Mouse (Mus musculus) hindbrain, embryonic 15.5 days (tissue): ENCODE results near the gene Cphx2. TPM values are rescaled to one million over a fixed set of nuclear protein-coding genes. Genes with fewer than 3 reads are reported as not detected.
"Not testable (repeated sequence)": the region's sequence is repeated elsewhere in the genome, so short reads cannot be mapped to it uniquely, and the experiment has no call there.

Experiments
- ATAC-seq: fragments of 200-750 bp; cut with Nextera tagmentation; 2 replicates; pipeline ENCODE4 v1.8.0; 2017; ENCODE audit warnings: low read depth, moderate number of reproducible peaks, moderate TSS enrichment; ENCODE audit not compliant: low FRiP score
- H3K27ac ChIP-seq: fragments of 300-500 bp; sonication (generic); replicated peaks from 2 replicates; pipeline ENCODE4 v1.5.1; 2015; ENCODE audit warnings: mild to moderate bottlenecking, inconsistent platforms
- H3K27me3 ChIP-seq: fragments of 300-500 bp; sonication (generic); 2 replicates; pipeline ENCODE4 v1.6.1; 2015; ENCODE audit warnings: control low read depth, inconsistent platforms
- H3K36me3 ChIP-seq: fragments of 300-500 bp; sonication (generic); 2 replicates; pipeline ENCODE4 v1.6.1; 2015; ENCODE audit warnings: control low read depth, inconsistent platforms
- H3K4me1 ChIP-seq: fragments of 300-500 bp; sonication (generic); replicated peaks from 2 replicates; pipeline ENCODE4 v1.6.1; 2015; ENCODE audit warnings: control low read depth, inconsistent platforms
- H3K4me2 ChIP-seq: fragments of 300-500 bp; sonication (generic); 2 replicates; pipeline ENCODE4 v1.6.1; 2015; ENCODE audit warnings: moderate library complexity, mild to moderate bottlenecking, inconsistent platforms
- H3K4me3 ChIP-seq: fragments of 300-500 bp; sonication (generic); 2 replicates; pipeline ENCODE4 v1.5.1; 2015; ENCODE audit warnings: mild to moderate bottlenecking, inconsistent platforms
- H3K9ac ChIP-seq: fragments of 300-500 bp; sonication (generic); 2 replicates; pipeline ENCODE4 v1.6.1; 2015; ENCODE audit warnings: inconsistent platforms
- H3K9me3 ChIP-seq: fragments of 300-500 bp; sonication (generic); 2 replicates; pipeline ENCODE4 v1.6.1; 2016; ENCODE audit warnings: control low read depth, inconsistent platforms
- whole genome bisulfite sequencing: fragments of 180-500 bp; shearing (Covaris S2); methylation state at CpG from one replicate; pipeline ENCODE4 v1.1.7; 2015; 5-methylcytosine and 5-hydroxymethylcytosine counted together
- polyA plus RNA-seq: library from polyadenylated mRNA; unstranded; fragments of >200 nt; fragmentation: Nextera tagmentation; extraction: Ambion mirVana; gene quantifications from 2 replicates; pipeline ENCODE4 v1.2.1, GENCODE M21; 2015

The Cphx2 gene
- polyA plus RNA-seq, 1 experiment from 2014 or later = not detected

GRCm38 (mm10) chr14:26097622-26098021 is 16.3 kb downstream of the Cphx2 start:
- no CpG with 5 or more reads among the region's 3 CpGs for WGBS
- not testable (repeated sequence) for H3K4me3 ChIP-seq, H3K9ac ChIP-seq, H3K36me3 ChIP-seq, H3K27ac ChIP-seq, H3K4me1 ChIP-seq, H3K27me3 ChIP-seq, ATAC-seq, H3K9me3 ChIP-seq, H3K4me2 ChIP-seq

GRCm38 (mm10) chr14:26118150-26118549 is 36.8 kb downstream of the Cphx2 start, which contains the start of gene Duxbl2:
Gene Duxbl2, plus strand, starts transcription at chr14:26118349.
- ATAC-seq, H3K27me3 ChIP-seq, H3K4me3 ChIP-seq, H3K9ac ChIP-seq, H3K4me2 ChIP-seq, H3K36me3 ChIP-seq, H3K9me3 ChIP-seq, H3K4me1 ChIP-seq, H3K27ac ChIP-seq: not testable (repeated sequence)
- no CpG with 5 or more reads among the region's 7 CpGs for WGBS

- not testable (repeated sequence) for H3K9me3 ChIP-seq, H3K27me3 ChIP-seq, H3K36me3 ChIP-seq, H3K4me1 ChIP-seq, H3K9ac ChIP-seq, H3K4me2 ChIP-seq, H3K27ac ChIP-seq, H3K4me3 ChIP-seq
- ATAC-seq = peak; percentile 88
- WGBS = no CpG with 5 or more reads among the region's 18 CpGs
Observed at GRCm38 (mm10) chr14:26118550-26119000, 37.3 kb downstream of the Cphx2 start.

GRCm38 (mm10) chr14:26119095-26119494 is 37.8 kb downstream of the Cphx2 start:
- not testable (repeated sequence) for H3K9me3 ChIP-seq, ATAC-seq, H3K27ac ChIP-seq, H3K4me3 ChIP-seq, H3K4me1 ChIP-seq, H3K27me3 ChIP-seq, H3K9ac ChIP-seq, H3K4me2 ChIP-seq, H3K36me3 ChIP-seq
- WGBS = no CpG with 5 or more reads among the region's 7 CpGs

Other genes starting within 250 kb of the Cphx2 start
- gene Anxa11, start 239.4 kb upstream of the Cphx2 start, polyA plus RNA-seq = 3.1 and 3.6 TPM in 2 replicates
- gene Plac9a, start 178.4 kb upstream of the Cphx2 start, polyA plus RNA-seq = not detected in 2 replicates
- 4.1 and 8.0 TPM in 2 replicates for gene Tmem254a, start 153.8 kb upstream of the Cphx2 start, polyA plus RNA-seq
- gene Cphx1, start 143.2 kb upstream of the Cphx2 start, polyA plus RNA-seq = not detected in 2 replicates
- gene Duxbl1, start 102.9 kb upstream of the Cphx2 start, polyA plus RNA-seq = 1.4 and 1.9 TPM in 2 replicates
- 10.0 and 11.9 TPM in 2 replicates for gene Gm9780, start 38.8 kb upstream of the Cphx2 start, polyA plus RNA-seq
- gene Tmem254c, start 14.2 kb upstream of the Cphx2 start, polyA plus RNA-seq = 19.5 and 21.6 TPM in 2 replicates
- not detected in 2 replicates for gene Cphx3, start 781 bp downstream of the Cphx2 start, polyA plus RNA-seq
- 0.56 and 3.1 TPM in 2 replicates for gene Duxbl2, start 36.8 kb downstream of the Cphx2 start, polyA plus RNA-seq
- gene Plac9b, start 101.0 kb downstream of the Cphx2 start, polyA plus RNA-seq = 4.1 and 6.1 TPM in 2 replicates
- gene Tmem254b, start 125.5 kb downstream of the Cphx2 start, polyA plus RNA-seq = 32.6 and 35.2 TPM in 2 replicates
- 0.39 and 2.7 TPM in 2 replicates for gene Duxbl3, start 176.4 kb downstream of the Cphx2 start, polyA plus RNA-seq